Mouse (Mus musculus) thymus, postnatal 10 days (tissue): ENCODE data around the gene Lamb2.

Experiments
- DNase-seq, 2 experiments: peaks; one replicate each; pipeline ENCODE4 v3.0.0; 2021; ENCODE audit warnings: low spot score in 2 of 2

Gene Lamb2

DNA sequence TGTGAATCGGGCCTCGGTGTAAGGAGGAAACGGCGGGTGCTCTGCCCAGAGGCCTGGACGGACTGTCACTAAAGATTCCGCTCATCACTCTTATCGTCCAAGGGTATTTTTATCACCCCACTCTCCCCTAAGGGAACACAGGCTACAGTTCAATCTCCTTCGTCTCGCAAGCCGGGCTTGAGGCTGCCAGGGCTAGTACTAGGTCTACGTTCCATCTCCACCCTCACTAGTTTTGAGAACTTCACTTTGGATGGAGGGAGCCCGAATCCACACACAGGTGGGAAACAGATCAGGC is 11.7 kb downstream of the Lamb2 start:
- DNase-seq, result no peak

DNA sequence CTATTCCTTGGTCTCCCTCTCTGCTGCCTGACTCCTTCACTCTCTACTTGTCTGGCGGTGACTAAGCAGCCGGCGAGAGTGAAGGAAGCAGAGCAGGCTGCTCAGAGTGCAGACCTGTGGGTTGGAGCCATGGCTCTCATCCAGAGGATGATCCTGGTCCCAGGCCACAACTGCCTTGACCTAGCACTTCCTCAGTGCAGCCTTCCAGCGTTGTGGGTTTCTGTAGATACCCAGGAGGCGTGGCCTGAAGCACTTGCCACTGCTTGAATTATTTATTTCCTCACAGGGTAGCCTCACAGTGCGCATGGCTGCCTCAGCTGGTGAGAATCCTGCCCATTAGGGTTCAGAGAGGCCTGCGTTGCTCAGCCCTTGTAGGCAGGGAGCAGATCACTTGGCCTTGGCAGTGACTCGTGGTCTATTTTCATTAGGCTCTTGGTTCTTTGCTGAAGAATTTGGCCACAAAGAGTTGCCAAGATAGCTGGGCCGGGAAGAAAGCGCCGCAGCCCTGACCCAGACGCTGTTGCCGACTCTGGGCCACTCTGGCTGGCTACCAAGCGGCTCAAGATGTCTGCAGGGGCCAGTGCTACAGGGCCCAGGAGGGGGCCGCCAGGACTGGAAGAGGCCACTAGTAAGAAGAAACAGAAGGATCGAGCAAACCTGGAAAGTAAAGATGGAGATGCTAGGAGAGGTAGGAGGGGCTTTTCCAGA is 12.7 kb downstream of the Lamb2 start:
- DNase-seq, result no peak

DNA sequence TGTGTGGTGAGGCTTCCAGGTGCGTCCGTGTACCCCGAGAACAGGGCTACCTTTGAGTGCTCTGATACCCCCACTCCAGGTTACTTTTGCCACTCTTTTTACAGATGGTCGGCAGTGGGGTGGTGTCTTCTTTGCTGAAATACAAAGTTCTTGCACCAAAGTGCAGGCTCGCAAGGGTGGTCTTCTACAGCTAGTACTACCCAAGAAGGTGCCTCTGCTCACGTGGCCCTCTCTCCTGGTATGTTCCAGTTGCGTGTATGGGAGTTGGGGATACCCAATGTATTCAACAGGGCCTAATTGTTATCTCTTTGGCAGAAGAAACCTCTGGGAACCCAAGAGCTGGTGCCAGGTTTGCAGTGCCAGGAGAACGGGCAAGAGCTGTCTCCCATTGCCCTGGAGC is 13.7 kb downstream of the Lamb2 start:
- no peak for DNase-seq

DNA sequence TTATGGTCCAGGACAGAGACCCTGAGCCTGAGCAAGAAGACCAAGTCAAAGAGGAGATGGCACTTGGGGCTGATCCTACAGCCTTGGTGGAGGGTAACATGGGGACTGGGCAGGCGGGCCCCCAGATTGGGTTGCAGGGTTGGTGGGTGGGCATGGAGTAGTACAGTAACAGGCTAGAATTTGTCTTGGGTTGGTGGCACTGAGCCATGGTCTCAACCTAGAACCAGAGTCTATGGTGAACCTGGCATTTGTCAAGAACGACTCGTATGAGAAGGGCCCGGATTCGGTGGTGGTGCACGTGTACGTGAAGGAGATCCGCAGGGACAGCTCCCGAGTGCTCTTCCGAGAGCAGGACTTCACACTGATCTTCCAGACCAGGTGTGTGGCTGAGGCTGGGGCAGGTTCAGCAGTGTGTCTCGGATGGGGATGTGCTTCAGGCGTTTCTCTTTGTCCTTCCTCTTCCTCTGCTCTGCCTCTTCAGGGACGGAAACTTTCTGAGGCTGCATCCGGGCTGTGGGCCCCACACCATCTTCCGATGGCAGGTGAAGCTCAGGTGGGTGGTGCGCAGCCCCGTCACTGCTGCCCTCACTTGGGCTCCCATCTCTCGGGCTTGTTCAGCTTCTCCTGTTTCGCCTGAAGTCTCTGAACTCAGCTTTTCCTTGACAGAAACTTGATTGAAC is 14.8 kb downstream of the Lamb2 start:
- DNase-seq, result no peak

DNA sequence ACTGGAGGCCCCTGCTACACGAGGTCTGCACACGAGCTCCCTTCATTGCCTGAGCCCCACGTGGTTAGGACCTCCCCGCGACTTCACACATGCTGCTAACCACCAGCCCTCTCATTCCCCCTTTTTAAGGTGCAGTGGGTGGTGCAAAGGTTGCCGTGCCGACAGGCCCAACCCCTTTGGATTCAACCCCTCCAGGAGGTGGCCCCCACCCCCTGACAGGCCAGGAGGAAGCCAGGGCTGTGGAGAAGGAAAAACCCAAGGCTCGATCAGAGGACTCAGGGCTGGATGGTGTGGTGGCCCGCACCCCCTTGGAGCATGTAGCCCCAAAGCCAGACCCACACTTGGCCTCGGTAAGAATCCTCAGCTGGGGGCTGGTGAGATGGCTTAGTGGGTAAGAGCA is 15.4 kb downstream of the Lamb2 start:
- DNase-seq, result no peak

DNA sequence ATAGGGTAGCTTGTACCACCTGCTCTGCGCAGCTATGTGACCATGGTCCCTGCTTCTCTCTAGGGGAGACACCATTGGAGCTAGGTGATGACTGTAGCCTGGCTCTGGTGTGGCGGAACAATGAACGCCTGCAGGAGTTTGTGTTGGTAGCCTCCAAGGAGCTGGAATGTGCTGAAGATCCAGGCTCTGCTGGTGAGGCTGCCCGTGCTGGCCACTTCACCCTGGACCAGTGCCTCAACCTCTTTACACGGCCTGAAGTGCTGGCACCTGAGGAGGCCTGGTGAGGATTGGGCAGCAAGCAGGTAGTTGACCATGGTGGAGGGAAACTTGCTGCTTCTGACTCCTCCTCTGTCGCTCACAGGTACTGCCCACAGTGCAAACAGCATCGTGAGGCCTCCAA is 19.7 kb downstream of the Lamb2 start:
- no peak for DNase-seq

DNA sequence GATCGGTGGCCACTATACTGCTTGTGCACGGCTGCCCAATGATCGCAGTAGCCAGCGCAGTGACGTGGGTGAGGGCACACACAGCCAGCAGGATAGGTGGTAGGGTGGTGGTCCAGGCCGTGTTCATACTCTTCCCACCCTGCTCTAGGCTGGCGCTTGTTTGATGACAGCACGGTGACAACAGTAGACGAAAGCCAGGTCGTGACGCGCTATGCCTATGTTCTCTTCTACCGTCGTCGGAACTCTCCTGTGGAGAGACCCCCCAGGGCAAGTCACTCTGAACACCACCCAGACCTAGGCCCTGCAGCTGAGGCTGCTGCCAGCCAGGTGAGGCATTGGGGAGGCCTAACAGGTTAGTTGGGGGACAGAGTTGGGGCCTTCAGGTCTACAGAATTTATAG is 20.4 kb downstream of the Lamb2 start:
- no peak for DNase-seq

DNA sequence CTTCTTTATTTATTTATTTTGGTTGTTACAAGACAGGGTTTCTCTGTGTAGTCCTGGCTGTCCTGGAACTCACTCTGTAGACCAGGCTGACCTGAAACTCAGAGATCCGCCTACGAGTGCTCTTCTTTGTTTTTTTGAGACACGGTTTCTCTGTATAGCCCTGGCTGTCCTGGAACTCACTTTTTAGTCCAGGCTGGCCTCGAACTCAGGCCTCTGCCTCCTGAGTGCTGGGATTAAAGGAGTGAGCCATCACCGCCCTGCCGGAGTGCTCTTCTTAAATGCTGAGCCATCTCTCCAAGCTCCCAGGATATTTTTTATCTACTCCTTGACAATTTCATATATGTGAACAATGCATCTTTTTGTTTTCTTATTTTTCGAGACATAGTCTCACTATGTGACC is 27.4 kb downstream of the Lamb2 start:
- no peak for DNase-seq

DNA sequence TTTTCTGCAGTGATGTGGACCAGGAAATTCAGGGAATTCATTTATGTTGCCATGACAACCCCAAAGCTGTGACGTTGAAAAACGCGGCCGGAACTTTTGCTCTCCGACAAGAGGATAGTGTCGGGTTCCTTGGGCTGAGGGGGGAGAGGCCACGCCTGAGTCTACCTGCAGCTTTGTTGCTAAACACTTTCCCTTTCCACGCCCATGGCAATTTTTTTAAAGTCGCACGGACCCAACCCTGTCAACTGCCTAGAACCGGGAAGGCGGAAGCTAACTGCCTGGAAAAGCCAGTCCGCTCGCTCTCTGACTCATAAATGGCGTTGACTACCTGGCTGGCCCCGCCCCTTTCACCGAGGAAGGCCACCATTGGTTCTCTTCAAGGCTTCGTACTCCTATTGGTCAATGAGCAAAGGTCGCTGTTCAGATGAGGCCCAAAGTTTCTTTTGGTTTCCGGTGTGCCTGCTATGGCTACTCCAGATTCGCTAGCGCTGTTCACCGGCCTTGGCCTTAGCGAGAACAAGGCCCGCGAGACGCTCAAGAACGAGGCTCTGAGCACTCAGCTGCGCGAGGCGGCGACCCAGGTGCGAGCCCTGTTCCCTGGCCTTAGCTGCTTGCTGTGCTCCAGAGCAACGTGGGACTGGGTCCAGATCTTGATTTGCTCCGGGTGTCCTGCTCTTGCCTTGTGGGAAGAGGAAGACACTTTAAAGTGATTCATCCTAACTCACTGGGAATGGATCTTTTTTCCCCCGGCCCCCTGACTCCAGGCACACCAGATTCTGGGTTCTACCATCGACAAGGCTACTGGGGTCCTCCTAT is 28.3 kb downstream of the Lamb2 start, which contains the start of gene Qars:
Gene Qars (plus strand): TSS at position 88 of the 816 bp plus-strand sequence.
- peak; percentile 92 for DNase-seq

DNA sequence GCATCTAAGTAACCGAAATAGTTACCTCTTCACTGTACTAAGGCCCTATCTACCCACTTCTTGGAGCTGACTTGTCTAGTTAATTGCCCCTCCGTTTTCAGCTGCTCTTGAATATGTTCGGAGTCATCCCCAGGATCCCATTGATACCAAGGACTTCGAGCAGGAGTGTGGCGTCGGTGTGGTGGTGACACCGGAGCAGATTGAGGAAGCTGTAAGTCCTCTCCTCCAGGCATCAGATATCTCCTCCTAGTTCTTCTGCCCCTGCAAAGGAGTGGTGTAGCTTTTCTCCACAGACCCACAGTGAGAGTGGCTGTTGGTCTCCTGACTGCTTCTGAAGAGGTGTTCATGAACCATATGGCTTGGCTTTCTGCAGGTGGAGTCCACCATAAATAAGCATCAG is 29.2 kb downstream of the Lamb2 start:
- no peak for DNase-seq

DNA sequence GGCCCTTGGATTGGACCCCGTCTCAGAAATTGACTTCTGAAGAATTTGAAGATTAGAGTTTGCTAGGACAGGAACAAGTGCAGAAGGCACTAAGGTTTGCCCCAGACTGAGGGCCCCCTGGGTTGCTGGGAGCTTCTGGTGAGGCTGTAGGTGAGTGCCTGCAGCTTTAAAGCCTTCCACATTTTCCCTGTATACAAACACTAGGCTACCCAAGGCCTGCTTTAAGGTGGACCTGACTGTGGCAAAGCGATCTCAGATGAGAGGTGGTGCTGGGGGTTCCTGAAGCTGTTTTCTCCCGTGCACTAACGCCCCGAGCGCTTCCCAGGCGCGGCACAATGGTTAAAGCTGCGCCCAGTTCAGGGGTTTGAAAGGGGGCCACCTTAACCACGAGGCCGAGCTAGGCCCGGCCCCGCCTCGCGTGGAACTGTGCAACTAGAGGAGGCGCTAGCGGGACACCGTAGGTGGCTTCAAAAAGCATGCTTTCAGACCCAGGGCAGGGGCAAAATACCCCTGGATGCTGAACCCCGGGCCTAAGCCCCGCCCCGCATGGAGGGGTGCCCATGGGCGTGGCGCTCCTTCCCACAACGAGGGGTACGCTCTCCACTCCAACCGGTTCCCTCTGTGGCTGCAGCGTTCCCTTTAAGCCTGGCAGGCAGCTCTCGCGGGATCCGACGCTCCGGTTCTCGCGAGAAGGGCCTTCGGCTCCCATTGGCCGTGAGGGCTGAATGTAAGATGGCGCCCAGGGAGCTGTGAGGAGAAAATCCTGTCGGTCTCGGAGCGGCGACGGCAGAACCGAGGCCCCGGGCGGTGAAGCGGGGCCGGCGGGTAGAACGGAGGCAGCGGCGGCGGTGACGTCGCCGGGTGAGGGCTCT is 37.1 kb downstream of the Lamb2 start, which contains the start of gene Qrich1:
Gene Qrich1 (plus strand): TSS at position 427 of the 872 bp plus-strand sequence.
- peak; percentile 95 to 97 for DNase-seq

DNA sequence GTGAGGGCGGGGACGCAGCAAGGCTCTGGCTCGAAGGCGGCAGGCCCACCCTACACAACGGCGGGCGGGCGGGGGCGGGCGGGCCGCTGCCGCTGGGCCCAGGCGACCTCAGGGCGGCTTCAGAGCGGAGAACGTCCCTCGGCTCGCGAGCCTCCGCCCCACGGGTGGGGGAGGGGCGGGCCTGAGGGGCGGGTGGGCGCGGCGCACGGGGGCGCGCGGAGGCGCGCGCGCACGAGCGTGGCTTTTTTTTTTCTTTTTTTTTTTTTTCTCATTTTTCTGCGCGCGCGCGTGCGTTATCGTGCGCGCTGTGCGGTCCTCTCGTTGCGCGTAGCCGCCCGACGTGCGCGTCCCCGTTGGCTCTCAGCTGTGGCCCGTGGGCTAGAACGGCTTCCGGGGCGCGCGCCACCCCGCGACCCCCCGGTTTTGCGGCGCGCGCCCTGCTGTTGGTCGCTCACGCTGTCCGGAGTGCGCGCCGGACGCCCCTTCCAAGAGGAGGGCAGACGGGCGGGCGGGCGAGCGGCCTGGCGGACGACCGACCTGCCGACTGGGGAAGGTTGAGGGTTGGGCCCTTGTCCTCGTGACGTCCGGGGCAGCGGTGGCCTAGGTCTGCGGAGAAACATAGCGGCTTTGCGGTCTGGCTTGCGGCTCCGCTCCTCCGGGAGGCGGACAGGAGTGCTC is 37.9 kb downstream of the Lamb2 start:
- DNase-seq, result peak; percentile 78 to 85

DNA sequence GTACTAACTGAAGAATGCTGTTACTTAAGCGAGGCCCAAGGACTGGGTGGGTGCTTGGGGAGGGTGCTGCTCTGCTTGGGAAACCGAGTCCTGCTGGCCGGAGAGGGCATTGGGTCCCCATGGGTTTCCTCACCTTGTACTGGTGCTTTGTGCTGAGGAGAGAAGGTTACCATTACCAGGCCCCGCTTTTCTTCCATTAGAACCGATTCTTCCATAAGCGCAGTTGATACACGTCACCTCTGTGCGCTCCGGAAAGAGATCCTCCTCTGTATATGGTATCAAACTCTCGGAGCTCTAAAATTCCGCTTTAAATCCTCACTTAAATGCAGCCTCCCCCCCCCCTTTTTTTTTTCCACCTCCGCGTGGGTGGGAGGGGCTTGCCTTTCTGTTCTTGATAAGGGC is 38.4 kb downstream of the Lamb2 start:
- DNase-seq, result no peak

DNA sequence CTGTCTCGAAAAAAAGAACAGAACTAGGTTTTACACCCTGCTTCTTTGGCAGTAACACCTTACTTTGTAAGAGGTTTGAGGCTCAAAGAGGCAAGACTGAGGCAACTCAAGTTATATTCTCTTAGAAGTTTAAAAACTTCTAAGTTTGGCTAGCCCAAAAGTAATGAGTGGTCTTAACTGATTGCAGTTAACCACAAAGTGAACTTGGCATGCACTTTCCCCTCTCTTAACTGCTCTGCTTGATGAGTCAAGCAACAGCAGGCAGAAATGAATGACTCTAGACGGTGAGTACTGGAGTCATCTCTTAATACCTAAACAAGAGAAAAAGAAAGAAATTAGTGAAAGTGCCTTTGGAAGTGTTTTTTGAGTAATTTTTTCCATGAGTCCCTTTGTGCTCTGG is 42.1 kb downstream of the Lamb2 start:
- no peak for DNase-seq

DNA sequence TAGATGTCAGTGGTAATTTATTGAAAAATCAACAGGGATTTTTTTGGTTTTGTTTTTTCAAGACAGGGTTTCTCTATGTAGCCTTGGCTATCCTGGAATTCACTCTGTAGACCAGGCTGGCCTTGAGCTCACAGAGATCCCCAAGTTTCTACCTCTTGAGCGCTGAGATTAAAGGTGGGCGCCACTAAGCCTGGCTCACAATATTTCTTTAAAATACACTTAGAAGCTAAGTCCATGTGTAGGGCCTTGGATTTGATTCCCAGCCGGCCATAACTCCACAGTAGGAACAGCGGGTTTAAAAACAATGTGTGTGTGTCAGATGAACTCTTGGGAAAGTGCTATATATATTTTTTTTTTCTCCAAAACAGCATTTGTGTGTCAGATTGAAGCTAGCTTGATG is 43.8 kb downstream of the Lamb2 start:
- no peak for DNase-seq

DNA sequence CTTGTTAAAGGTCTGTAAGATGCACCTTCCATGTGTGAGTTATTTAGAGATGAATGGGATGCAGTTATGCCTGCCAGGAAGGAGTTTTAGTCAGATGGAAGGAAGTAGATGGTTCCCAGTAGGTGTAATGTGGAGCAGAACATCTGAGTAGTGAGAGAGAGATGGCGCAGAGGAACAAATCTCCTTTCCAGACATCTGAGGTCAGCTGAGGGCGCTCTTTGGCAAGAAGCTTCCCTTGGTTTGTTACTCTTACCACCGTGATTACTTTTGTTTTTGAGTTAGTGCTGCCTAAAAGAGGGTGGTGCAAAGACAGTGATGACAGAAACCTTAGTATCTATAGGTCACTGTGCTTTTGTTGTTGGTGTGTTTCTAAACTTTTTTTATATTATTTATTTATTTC is 45.9 kb downstream of the Lamb2 start:
- no peak for DNase-seq

DNA sequence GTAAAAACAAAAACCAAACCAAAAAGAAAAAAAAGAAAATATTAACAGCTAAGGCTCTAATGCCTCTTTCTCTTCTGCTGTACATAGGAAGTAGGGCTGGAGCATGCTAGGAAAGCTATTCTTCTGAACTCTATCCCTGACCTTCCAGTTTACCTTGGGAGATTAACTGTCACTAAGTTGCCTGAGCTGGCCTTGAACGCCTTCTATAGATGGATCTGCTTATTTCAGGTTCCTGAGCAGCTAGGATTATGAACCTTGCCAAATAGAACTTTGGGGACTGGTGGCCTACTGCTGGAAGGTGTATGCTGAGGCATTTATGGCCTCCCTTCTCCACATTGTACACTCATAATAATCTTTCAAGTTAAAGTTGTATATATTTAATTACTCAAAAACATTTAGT is 51.4 kb downstream of the Lamb2 start:
- DNase-seq, result no peak

DNA sequence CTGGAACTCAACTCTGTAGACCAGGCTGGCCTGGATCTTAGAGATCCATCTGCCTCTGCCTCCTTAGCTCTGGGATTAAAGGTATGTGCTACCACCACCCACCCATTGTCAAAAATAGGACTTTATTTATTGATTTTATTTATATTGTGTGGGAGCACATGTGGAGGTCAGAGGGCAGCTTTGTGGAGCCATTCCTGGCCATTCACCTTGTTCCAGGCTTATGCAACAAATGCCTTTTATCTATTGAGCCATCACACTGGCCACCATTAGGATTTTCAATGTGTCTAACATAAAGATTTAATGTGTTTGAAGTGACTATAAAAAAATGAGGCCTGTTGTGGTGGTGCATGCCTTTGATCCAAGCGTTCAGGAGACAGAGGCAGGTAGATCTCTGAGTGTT is 52.0 kb downstream of the Lamb2 start:
- DNase-seq, result no peak
